Mouse (Mus musculus) gastrocnemius, postnatal 25 days (tissue): ENCODE measurements around the gene Mpp5. TPM values are rescaled to one million over a fixed set of nuclear protein-coding genes. Genes with fewer than 3 reads are reported as not detected.

Experiments
- DNase-seq: peaks from one replicate; pipeline ENCODE4 v3.0.0; 2022
- long read RNA-seq, 2 experiments: library from polyadenylated mRNA; stranded (forward); transcript quantifications; one replicate each; pipeline ENCODE4 v2.0.0; 2021
- total RNA-seq, 2 experiments: library from RNA; stranded (reverse); gene quantifications; 1 replicate in 1 of 2; 2 replicates in 1 of 2; pipeline ENCODE4 v1.2.3; 2021

Gene Mpp5
- 10 to 100 TPM; 11.7 to 17.0 TPM for total RNA-seq
- long read RNA-seq, experiment 1, partial matches to known transcripts, result 1 of 2 reads
- long read RNA-seq, experiment 1, other reads (novel, unspliced or antisense), result 1 of 2 reads
- long read RNA-seq, experiment 2, partial matches to known transcripts, result 0 of 4 reads
- long read RNA-seq, experiment 2, other reads (novel, unspliced or antisense), result 3 of 4 reads

- DNase-seq, result peak; percentile 98
These were observed at the start of gene Mpp5 for GRCm38 (mm10) chr12:78748557-78749377. Mpp5 (plus strand) TSS chr12:78748907.

DNA sequence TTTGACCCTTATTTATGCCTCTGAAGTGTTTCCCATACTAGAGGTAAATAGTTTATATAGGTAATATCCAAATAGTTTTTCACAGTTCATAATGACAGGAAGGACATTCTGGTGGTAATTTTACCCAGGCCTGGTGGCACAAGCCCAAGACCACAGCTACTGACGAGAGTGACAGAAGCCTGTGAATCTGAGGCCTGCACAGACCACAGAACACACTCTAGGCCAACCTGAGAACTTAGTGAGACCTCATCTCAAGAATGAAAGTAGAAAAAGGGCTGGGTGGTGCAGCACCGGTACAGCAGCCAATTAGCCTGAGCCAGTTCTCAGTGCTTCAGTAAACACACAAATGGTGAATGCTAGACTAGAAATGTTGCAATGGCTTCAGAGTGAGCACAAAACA, 30.9 kb upstream of the Mpp5 start:
- no peak for DNase-seq

DNA sequence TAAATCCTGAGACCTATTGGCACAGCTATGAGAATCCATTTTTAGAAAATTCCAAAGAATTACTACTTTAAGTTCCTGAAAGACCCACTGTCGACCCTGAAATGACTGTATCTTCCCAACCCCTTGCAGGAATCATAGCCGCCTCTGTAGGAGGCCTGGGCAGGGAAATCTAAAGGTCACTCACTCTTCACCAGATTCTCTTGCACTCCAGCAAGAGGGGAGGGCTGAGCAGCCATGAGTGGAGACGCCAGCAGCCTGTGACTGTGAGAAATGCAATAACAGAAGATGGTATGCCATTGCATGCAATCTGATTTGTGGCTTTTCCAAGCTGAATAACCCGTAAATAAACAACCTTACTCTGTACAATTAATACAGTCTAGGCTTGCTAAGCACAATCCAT, 21.0 kb upstream of the Mpp5 start:
- DNase-seq, result no peak

GRCm38 (mm10) chr12:78739633-78740032, 9.1 kb upstream of the Mpp5 start:
- DNase-seq, result no peak

DNA sequence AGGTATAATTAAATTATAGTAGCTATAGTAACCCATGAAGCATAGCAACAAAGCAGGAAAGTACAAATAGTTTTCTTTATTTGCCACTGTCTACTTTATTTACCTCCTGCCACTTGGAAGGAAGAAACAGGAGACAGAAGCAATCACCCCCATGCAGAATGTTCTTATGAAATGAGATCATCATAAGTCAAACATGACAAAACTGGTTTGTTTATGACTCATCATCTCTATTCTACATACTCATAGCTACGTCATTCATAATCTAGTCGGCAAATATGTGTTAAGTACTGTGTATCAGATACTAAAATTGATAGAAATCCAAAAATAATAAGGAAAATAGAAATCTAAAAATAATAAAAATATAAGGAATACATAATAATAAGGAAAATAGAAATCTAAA, 8.4 kb upstream of the Mpp5 start:
- DNase-seq, result no peak

DNA sequence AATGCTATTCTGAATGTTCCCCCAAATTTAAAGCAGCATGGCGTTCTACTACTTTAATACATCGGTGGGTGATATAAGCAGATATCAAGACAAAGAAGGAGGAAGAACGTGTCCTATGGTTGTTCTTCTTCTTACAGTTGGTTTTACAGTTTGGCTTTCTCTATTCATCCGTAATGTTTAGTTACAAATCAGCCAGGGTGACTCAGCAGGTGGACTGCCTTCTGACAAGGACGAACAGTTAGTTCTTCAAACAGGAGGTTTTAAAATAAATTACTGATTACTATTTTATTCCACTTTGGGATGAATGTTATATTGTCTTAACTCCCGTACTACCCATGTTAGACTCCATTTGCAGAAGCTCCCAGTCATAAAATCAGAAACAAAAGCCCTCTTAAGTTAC, 2.5 kb upstream of the Mpp5 start:
- no peak for DNase-seq

DNA sequence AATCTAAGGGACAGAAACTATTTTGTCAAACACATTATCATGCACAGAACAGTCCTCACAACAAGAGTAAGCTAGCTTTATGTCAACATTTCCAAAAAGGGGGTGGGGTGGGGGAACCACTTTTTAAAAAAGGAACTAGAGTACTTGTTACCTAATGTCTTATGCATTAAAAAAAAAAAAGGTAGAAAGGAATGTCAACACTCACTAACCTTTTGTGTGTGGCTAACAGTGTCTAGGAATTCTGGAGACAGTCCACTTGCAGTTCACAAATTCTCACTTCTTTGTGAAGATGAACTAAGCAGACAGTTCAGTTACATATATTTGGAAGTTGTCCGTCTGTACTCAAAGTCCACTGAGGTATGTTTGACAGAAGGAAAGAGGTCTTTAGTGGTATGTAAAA, 1.3 kb upstream of the Mpp5 start:
- no peak for DNase-seq

DNA sequence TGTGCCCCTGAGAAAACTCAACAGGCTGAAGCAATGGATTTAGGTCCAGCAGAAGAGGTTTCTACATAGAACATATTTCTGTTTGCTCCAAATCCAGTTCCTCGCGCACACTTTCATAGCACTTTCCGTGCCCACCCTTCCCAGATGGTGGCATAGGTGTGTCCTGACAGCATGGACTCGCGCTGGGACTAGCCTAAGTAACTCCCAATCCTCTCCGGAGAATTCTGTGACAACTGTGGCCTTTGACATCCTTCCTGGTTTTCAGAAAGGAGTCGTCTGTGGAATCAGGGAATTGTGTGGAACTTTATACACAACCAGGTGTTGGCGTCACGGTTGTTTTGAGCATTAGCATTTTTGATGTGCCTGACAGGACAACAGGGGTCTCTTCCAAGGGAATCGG, 594 bp upstream of the Mpp5 start:
- DNase-seq, result peak; percentile 13

GRCm38 (mm10) chr12:78749378-78749801, 683 bp downstream of the Mpp5 start:
- peak; percentile 50 for DNase-seq

DNA sequence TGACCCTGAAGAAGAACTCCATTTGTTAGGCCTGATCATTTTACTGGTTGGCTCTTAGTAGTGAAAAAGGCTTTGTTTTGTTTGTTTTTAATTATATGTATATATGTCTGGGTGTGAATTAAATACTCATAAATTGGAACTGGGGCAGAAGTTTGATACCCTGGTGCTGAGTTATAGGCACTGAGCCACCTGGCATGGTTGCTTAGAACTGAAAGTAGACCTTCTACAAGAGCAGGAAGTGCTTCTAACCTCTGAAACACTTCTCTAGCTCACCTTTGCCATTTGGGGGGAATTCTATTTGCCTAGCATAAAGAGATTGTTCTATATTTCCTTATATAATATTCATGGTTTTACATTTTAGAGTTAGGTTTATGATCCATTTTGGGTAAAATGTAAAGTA, 13.3 kb downstream of the Mpp5 start:
- no peak for DNase-seq

- DNase-seq, result no peak
These were observed 20.5 kb downstream of the Mpp5 start for GRCm38 (mm10) chr12:78769031-78769713.

GRCm38 (mm10) chr12:78773211-78773610, 24.5 kb downstream of the Mpp5 start:
- no peak for DNase-seq

- no peak for DNase-seq
These were observed 29.2 kb downstream of the Mpp5 start for GRCm38 (mm10) chr12:78777916-78778315.

DNA sequence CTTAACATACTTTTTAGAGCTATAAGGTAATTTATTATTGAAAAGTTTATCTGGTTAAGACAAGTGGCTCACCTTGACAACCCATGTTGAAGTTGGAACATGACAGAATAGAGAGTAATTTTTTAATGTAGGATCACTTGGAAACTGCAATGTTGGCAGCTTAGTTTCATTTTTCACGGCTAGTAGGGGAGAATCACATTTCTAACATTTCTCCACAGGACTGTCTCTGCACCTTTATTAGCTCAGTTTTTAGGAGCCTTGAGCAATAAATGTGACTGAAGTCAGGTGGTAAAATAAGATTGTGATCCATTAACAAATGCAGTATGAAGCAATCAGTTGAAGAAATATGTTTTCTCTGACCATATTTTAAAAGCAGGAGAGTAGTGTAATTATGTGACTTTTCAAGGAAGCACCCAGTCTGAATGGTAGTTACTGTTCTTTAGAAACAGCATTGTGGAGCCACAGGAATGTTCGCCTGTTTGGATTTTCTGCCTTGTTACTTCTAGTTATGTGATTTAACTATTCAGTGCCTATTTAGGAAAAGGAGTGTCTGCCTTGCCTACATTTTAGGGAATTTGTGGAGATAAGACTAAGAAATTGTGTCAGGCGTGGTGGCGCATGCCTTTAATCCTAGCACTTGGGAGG, 29.8 kb downstream of the Mpp5 start:
- DNase-seq, result no peak

DNA sequence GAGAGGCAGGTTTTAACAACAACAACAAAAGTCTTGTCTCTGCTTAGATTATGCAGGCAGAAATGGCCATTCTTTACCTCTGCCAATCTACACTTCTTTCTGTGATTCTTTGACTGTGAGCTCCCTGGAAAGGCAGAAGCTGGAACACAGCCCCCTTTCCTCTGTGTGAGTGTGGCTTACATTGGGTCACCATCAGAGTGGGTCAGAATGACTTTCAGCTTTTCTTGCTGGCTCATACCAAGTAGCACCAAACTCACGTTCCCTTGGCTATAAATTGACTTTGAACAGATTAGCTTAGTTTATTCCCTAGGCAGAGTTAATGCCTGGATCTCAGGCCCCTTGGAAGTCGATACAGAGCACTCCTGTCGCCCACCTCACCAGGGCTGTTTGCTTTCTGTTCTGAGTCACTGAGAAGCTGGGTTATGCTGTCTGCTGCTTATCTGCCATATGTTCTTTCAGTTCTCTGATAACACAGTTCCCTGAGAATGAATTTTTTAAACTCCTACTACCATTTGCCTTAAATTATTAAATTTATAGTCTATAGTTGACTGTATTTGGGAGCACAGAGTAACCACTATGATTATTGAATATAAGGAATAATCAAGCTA, 39.7 kb downstream of the Mpp5 start:
- DNase-seq, result no peak

DNA sequence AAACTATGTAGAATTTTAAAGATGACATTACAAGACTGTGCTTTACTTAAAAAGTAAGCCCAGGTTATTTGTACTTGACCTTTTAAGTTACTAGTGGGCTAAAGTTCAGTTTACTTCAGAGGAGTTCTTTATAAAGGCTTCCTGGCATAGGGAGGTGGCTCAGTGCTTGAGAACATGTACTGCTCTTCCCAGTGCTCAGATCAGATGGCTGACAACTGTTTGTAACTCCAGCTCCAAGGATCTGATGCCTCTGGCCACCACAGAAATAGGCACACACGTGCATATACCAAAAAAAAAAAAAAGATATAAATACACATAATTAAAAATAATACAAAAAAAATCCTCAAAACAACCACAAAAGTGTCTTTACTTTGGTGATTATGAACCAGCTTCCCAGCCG, 42.1 kb downstream of the Mpp5 start:
- DNase-seq, result peak; percentile 30

DNA sequence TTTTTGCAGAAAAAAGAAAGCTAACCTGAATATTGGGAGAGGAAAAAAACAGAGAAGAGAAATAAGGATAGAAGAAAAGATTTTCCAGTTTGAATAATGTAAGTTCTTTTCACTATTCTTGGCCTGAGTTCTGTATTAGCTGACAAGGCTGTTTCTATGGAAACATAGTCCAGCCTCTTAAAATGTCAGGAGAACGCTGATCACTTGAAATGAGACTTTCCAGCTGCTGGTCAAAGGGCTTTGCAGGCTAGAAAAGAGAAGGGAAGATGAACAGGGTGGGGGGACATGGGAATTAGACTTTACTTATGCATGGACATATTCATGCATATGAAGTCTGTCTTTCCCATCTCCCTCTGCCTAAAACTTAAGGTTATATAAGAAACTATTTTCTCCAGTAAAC, 45.5 kb downstream of the Mpp5 start:
- DNase-seq, result no peak

DNA sequence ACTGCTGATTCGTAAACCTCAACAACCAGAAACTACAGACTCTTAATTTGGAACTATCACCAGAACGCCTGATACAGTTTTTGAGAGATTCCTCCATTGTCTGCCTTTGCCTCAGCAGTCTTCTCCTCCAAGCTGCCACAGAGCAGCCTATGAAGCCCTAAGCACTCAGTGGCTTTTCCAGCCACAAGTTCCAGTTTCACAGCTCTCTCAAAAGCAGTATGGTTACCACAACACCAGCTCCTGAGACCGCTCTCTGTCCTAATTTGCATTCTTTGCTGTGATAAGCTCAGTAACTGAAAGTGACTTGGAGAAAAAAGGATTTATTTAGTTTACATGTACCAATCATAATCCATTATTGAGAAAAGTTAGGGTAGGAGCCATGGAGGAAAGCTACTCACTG, 51.3 kb downstream of the Mpp5 start:
- no peak for DNase-seq

GRCm38 (mm10) chr12:78801836-78802235, 53.1 kb downstream of the Mpp5 start:
- no peak for DNase-seq

DNA sequence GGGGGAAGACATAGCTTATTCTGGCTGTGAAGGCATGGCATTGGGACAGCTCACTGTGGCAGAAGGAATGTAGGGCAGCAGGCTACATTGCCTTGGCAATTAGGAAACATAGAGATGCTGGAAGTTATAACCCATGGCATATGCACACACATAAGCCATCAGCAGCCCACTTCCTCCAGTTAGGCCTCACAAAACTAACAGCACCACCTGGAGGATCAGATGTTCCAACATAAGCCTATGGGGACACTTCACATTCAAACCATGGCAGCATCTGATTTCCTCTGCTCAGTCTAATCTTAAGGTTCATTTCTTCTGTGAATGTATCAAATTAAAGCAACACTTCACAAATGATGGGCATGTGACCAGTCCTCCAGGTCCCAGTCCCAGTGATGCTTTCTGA, 65.7 kb downstream of the Mpp5 start:
- DNase-seq, result no peak

DNA sequence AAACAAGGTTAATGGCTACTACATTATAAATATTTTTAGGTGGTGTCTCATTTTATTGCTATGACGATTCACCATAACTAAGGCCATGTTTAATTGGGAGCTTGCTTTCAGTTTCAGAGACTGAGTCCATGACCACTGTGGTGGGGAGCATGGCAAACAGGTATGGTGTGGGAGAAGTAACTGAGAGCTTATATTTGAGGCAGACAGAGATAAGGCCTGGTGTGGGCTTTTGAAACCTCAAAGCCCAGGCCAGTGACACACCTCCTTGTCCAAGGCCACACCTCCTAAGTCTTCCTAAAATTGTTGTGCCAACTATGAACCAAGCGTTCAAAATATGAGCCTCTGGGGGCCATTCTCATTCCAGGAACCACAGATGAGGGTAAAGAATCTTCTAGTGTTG, 85.8 kb downstream of the Mpp5 start:
- no peak for DNase-seq

- DNase-seq, result no peak
These were observed 91.2 kb downstream of the Mpp5 start for GRCm38 (mm10) chr12:78839906-78840305.

- DNase-seq, result no peak
These were observed 93.7 kb downstream of the Mpp5 start for GRCm38 (mm10) chr12:78842429-78842828.
